Mouse (Mus musculus): ENCODE results near the gene Oas1f.
"Not testable (repeated sequence)": the region's sequence is repeated elsewhere in the genome, so short reads cannot be mapped to it uniquely, and the experiment has no call there.

Gene Oas1f

DNA sequence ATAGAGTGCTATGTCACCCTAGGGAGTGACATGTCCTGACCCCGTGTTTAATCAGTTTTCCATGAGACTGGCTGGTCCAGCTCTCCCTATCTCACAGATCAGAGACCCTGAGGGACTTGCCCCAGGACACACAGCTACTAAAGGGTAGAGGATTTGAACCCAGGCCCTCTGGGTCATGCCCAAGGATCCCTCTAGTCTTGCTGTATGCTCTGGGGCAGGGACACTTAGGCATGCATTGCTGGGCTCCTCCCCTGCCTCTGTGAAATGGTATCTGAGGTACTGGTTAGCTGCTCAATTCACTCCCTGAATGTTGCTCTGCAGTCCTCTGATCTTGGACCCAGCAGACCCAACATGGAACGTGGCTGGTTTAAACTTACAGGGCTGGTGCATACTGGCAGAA, 24.3 kb downstream of the Oas1f start:
- no peak for DNase-seq (ENCODE audit: low spot score)

DNA sequence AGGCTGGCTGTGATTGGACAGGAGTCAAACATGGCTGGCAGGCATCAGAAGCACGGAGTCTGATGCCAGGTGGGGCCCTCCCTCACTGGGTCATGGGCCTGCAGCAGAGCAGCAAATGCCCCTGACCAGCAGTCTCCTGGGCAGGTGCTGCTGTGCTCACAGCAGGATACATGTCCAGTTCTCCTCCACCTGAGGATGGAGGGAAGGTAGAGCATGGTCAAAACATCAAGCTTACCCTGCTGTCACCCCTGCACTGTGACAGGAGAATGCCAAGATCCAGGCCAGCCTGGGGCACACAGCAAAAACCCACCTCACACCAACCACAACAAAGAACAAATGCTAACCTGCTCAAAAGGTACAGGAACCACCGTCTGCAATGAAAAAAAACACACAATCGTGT, 29.7 kb downstream of the Oas1f start:
- DNase-seq (ENCODE audit: low spot score), result not testable (repeated sequence)

GRCm38 (mm10) chr5:120877407-120877806, 30.2 kb downstream of the Oas1f start:
- not testable (repeated sequence) for DNase-seq (ENCODE audit: low spot score)

GRCm38 (mm10) chr5:120878803-120879202, 31.6 kb downstream of the Oas1f start:
- DNase-seq (ENCODE audit: low spot score), result not testable (repeated sequence)

GRCm38 (mm10) chr5:120881681-120882080, 34.5 kb downstream of the Oas1f start:
- not testable (repeated sequence) for DNase-seq (ENCODE audit: low spot score)

DNA sequence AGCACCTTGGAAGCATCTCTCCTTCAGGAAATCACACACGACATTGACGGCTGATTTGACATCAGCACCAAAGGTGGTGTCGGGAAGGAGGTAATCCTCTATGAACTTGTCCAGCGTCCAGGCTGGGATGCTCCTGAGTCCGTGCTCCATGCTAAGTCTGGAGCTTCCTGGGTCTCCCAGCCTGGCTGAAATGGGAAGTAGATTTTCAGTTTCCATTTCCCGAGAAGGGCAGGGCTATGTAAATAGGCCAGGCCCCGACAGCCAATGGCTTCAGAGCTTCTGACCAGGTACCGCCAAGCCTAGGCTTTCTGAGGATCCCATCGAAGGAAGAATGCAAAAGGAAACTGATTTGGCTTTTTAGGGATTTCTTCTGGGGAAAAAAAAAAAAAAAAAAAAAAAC, 40.2 kb downstream of the Oas1f start, which contains the start of gene Oas1g:
Oas1g (minus strand) TSS at position 201 of the 400 bp plus-strand sequence.
- DNase-seq (ENCODE audit: low spot score), result not testable (repeated sequence)

GRCm38 (mm10) chr5:120887831-120888230, 40.7 kb downstream of the Oas1f start:
- no peak for DNase-seq (ENCODE audit: low spot score)

DNA sequence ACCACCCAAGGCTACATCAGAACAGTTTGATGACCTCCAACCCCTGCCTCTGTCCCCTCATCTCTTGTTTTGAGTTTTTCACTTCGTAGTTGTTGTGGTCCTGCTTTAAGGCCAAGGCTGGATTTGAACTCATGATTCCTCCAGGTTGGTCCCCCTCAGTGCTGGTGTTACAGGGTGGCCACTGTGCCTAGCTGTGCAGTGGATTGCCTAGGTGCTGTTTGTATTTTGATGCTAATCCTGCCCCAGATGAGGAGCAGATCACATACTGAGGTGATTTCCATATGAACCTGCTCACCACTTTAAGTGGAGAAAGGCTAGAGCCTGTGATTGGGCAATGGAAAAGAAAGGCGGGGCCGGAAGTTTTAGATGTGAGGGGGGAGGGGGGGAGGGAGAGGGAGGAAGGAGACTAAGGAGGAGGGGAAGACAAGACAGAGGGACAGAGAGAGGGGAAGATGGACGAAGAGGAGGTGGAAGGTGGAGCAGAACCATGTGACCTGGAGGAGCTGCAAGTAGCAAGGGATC, 41.2 kb downstream of the Oas1f start:
- DNase-seq (ENCODE audit: low spot score), result not testable (repeated sequence)

DNA sequence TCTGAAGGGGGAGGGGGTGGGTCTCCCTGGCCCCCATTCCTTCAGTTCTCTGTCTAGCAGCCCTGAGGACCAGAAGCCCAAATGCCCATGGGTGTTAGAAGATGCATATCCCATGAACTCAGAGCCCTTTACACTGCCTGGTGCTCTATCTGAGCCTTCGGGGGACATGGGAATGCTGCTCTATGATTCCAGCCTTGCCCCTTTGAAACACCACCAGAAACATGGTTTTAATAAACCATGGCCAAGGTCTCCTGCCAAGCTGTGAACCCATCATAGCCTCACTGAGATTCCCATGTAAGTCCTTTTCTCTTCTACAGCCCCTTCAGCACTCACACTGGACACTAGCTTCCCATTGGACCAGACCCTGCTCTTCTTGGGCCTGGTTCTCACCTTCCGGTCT, 42.9 kb downstream of the Oas1f start:
- DNase-seq (ENCODE audit: low spot score), result no peak

- no peak for DNase-seq (ENCODE audit: low spot score)
Measured at GRCm38 (mm10) chr5:120890991-120891390, 43.8 kb downstream of the Oas1f start.

- DNase-seq (ENCODE audit: low spot score), result not testable (repeated sequence)
Measured at GRCm38 (mm10) chr5:120891566-120892242, 44.5 kb downstream of the Oas1f start.

- DNase-seq (ENCODE audit: low spot score), result no peak
Measured at GRCm38 (mm10) chr5:120892243-120892660, 45.1 kb downstream of the Oas1f start.

DNA sequence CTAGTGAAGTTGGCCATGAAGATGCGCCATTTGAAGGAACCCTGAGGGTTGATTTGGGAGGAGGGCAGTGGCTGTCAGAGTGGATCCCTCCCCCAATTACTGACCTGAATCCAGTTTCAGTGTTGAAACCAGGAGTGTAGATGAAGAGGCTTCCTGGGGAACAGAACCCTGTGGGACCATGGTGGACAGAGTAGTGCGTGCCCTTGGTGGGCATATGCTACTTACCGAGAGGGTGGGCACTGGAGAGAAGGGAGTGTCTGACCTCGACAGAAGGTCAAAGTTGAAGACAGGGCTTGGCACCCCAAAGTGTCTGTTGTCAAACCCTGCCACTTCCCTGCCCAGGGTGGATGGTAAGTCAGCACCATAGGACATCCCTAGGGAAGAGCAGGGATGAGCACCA, 46.7 kb downstream of the Oas1f start:
- not testable (repeated sequence) for DNase-seq (ENCODE audit: low spot score)

DNA sequence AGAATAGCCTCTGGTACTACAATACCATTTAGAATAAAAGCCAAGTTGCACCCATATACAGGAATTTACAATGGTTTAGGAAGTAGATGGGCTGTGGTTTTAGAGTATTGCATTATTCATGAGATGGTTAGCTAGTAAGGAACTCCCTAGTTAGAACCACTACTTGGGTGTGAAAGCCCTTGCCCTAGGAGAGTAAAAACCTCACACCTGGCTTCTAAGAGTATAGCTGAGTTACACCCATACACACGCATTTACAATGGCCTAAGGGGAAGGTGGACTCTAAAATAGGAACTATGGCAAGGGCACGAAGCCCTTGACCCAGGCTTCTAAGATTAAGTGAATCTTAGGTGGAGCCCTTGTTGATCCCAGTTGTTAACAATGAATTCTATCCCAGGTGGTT, 47.5 kb downstream of the Oas1f start:
- DNase-seq (ENCODE audit: low spot score), result not testable (repeated sequence)

GRCm38 (mm10) chr5:120895231-120895900, 48.2 kb downstream of the Oas1f start:
- DNase-seq (ENCODE audit: low spot score), result no peak

- DNase-seq (ENCODE audit: low spot score), result no peak
Measured at GRCm38 (mm10) chr5:120898307-120898706, 51.1 kb downstream of the Oas1f start.

GRCm38 (mm10) chr5:120898726-120899125, 51.6 kb downstream of the Oas1f start:
- DNase-seq (ENCODE audit: low spot score), result no peak

GRCm38 (mm10) chr5:120900666-120901065, 53.5 kb downstream of the Oas1f start:
- DNase-seq (ENCODE audit: low spot score), result no peak

DNA sequence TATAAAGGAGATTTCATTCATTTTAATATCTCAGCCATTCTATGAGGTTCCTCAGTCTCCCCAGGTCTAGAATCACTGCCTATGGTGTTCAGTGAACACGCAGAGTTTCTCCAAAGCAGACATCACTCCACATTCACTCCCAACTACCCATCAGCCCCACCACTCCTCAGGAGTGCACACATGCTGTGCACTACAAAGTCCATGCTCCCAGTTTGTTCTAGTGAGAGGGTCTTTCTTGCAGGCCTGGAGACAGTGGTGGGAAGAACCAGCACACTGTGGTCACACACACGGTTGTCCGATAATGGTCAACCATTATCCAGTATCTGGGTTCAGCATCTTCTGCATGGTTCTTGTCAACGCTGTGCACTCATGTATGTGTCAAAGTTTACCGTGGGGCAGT, 54.9 kb downstream of the Oas1f start:
- DNase-seq (ENCODE audit: low spot score), result no peak

- not testable (repeated sequence) for DNase-seq (ENCODE audit: low spot score)
Measured at GRCm38 (mm10) chr5:120906791-120907733, 59.9 kb downstream of the Oas1f start, which contains the start of gene Oas1a. Oas1a (minus strand) TSS chr5:120907521.
